Mouse (Mus musculus) thymus, postnatal 0 days (tissue): ENCODE results near the gene Cyth1. TPM values are rescaled to one million over a fixed set of nuclear protein-coding genes. Genes with fewer than 3 reads are reported as not detected.

Experiments
- DNase-seq: peaks from one replicate; pipeline ENCODE4 v3.0.0-alpha.2; 2015; ENCODE audit warnings: low spot score
- polyA plus RNA-seq: library from polyadenylated mRNA; unstranded; fragments of >200 nt; fragmentation: Nextera tagmentation; extraction: Ambion mirVana; gene quantifications from 2 replicates; pipeline ENCODE4 v1.2.1, GENCODE M21; 2015

Cyth1 gene
- polyA plus RNA-seq, 1 experiment from 2014 or later: 46.1 TPM

- peak; percentile 58 for DNase-seq
These were observed 23.1 kb downstream of the Cyth1 start for GRCm38 (mm10) chr11:118225056-118225836.

GRCm38 (mm10) chr11:118223416-118224067 is 24.9 kb downstream of the Cyth1 start:
- peak; percentile 48 for DNase-seq

- DNase-seq: no peak
These were observed 25.5 kb downstream of the Cyth1 start for GRCm38 (mm10) chr11:118222917-118223316.

GRCm38 (mm10) chr11:118222351-118222885 is 26.0 kb downstream of the Cyth1 start:
- no peak for DNase-seq

GRCm38 (mm10) chr11:118220561-118221262 is 27.7 kb downstream of the Cyth1 start:
- peak; percentile 79 for DNase-seq

- DNase-seq: no peak
These were observed 29.3 kb downstream of the Cyth1 start for GRCm38 (mm10) chr11:118219066-118219465.

- no peak for DNase-seq
These were observed 31.9 kb downstream of the Cyth1 start for GRCm38 (mm10) chr11:118216468-118216867.

GRCm38 (mm10) chr11:118215928-118216458 is 32.4 kb downstream of the Cyth1 start:
- DNase-seq: no peak

- DNase-seq: no peak
These were observed 35.7 kb downstream of the Cyth1 start for GRCm38 (mm10) chr11:118212636-118213112.

GRCm38 (mm10) chr11:118211749-118212635 is 36.4 kb downstream of the Cyth1 start:
- no peak for DNase-seq

- DNase-seq: no peak
These were observed 37.4 kb downstream of the Cyth1 start for GRCm38 (mm10) chr11:118210962-118211361.

GRCm38 (mm10) chr11:118210116-118210515 is 38.3 kb downstream of the Cyth1 start:
- DNase-seq: no peak

GRCm38 (mm10) chr11:118209376-118209775 is 39.0 kb downstream of the Cyth1 start:
- peak; percentile 53 for DNase-seq

- DNase-seq: peak; percentile 26
These were observed 39.6 kb downstream of the Cyth1 start for GRCm38 (mm10) chr11:118208672-118209272.

- DNase-seq: no peak
These were observed 40.9 kb downstream of the Cyth1 start for GRCm38 (mm10) chr11:118207424-118208033.

GRCm38 (mm10) chr11:118206267-118206666 is 42.1 kb downstream of the Cyth1 start:
- no peak for DNase-seq

GRCm38 (mm10) chr11:118203469-118203868 is 44.9 kb downstream of the Cyth1 start:
- DNase-seq: peak; percentile 68

GRCm38 (mm10) chr11:118202410-118203233 is 45.8 kb downstream of the Cyth1 start:
- DNase-seq: peak; percentile 59
